Mouse (Mus musculus): ENCODE measurements around the gene Gm5767. TPM values are rescaled to one million over a fixed set of nuclear protein-coding genes. Genes with fewer than 3 reads are reported as not detected.
"Not testable (repeated sequence)": the region's sequence is repeated elsewhere in the genome, so short reads cannot be mapped to it uniquely, and the experiment has no call there.

Gm5767 gene
- polyA plus RNA-seq, 1 experiment from 2014 or later, result not detected

GRCm38 (mm10) chr16:8717744-8718143 is 37.2 kb downstream of the Gm5767 start:
- no peak overlapping the region for H3K9ac ChIP-seq
- WGBS, result 94% methylated on average over 10 of the region's 10 CpGs

DNA sequence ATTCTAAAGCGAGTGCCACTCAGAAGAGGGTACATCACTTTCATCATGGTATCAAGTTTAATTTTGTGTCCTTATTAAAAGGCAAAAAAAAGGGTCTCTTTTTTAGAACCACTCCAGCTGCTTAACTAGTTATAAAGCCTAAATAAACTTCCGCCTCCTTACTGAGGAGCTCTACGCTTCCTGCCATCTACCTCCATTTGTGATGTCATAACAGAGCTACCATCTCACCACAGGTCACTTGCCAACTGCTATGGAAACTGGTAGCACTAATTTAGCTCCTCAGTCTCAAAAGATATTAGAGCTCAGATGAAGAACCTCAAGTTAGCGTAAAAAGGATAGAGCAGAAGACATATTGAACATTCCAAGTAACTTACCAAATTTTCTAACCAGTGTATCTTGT is 39.9 kb downstream of the Gm5767 start:
- 0 out of 2 replicates have a peak, but pooled peaks cover 4% of the 10 kb centered on the region for H3K4me1 ChIP-seq
- H3K4me3 ChIP-seq, result no peak overlapping the region
- H3K27ac ChIP-seq, result no peak overlapping the region
- H3K9ac ChIP-seq, result no peak overlapping the region
- ATAC-seq, result no peak
- H3K27me3 ChIP-seq, result no peaks in the 10 kb centered on the region
- 97% methylated on average over 4 of the region's 4 CpGs for WGBS
- H3K9me3 ChIP-seq (replicated peaks), result no peaks in the 10 kb centered on the region
- peaks cover 10% of the 10 kb centered on the region for H3K36me3 ChIP-seq (ENCODE audit: poor library complexity, severe bottlenecking)
- no peak overlapping the region for H3K4me2 ChIP-seq

More at GRCm38 (mm10) chr16:8717744-8718143, 37.2 kb downstream of the Gm5767 start:
- Histone ChIP-seq H3K27ac (no peak overlapping the region), H3K4me3 (no peak overlapping the region), H3K4me2 (no peak overlapping the region), H3K27me3 (no peaks in the 10 kb centered on the region), H3K36me3 (ENCODE audit: poor library complexity, severe bottlenecking) (peaks cover 35% of the 10 kb centered on the region), H3K9me3 (replicated peaks) (no peaks in the 10 kb centered on the region), H3K4me1 (0 out of 2 replicates have a peak, but pooled peaks cover 4% of the 10 kb centered on the region)
- no peak for ATAC-seq

DNA sequence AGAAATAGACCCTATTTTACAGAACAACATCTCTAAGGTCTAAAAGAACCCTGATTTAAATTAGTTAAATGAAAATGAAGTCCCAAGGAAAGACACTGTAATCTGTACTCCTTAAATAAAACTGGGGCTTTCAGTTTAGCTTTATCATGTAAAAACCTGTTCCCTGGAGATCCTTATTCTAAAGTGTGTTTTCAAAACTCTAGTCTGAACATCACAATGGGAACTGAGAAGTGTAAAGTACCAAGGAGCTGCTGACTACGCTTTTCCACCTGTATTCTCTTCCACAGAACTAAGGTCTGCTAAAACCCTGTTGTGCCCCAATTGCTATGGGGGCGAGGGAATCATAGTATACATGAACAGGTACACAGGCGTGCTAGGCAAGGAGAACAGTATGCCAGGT is 43.5 kb downstream of the Gm5767 start:
- no peak overlapping the region for H3K27ac ChIP-seq
- no peak overlapping the region for H3K4me3 ChIP-seq
- H3K36me3 ChIP-seq (ENCODE audit: poor library complexity, severe bottlenecking), result no peaks in the 10 kb centered on the region
- no peaks in the 10 kb centered on the region for H3K9me3 ChIP-seq (replicated peaks)
- 82% methylated on average over 3 of the region's 3 CpGs for WGBS
- ATAC-seq, result no peak
- no peak overlapping the region for H3K4me2 ChIP-seq
- peaks cover 8% of the 10 kb centered on the region; the same call in 1 of the 2 replicates for H3K4me1 ChIP-seq
- H3K9ac ChIP-seq, result no peak overlapping the region
- no peaks in the 10 kb centered on the region for H3K27me3 ChIP-seq

- WGBS, result 96% methylated on average over 2 of the region's 2 CpGs
- no peak for ATAC-seq
Measured at GRCm38 (mm10) chr16:8725807-8726206, 45.2 kb downstream of the Gm5767 start.

GRCm38 (mm10) chr16:8728111-8728748 is 47.7 kb downstream of the Gm5767 start:
- H3K27me3 ChIP-seq, result no peaks in the 10 kb centered on the region
- H3K9me3 ChIP-seq (replicated peaks), result no peaks in the 10 kb centered on the region
- H3K9ac ChIP-seq, result no peak overlapping the region
- peak; percentile 16; the same call in 1 of the 2 replicates for ATAC-seq
- H3K4me1 ChIP-seq, result peaks cover 18% of the 10 kb centered on the region; the same call in 1 of the 2 replicates
- no peak overlapping the region for H3K4me2 ChIP-seq
- WGBS, result 84% methylated on average over 5 of the region's 5 CpGs
- H3K36me3 ChIP-seq (ENCODE audit: poor library complexity, severe bottlenecking), result no peaks in the 10 kb centered on the region
- H3K27ac ChIP-seq, result no peak overlapping the region
- H3K4me3 ChIP-seq, result no peak overlapping the region

More at GRCm38 (mm10) chr16:8725807-8726206, 45.2 kb downstream of the Gm5767 start:
- Histone ChIP-seq H3K27ac (no peak overlapping the region), H3K4me3 (no peak overlapping the region), H3K27me3 (no peaks in the 10 kb centered on the region), H3K9me3 (replicated peaks) (no peaks in the 10 kb centered on the region), H3K4me2 (no peak overlapping the region), H3K9ac (no peak overlapping the region), H3K4me1 (peaks cover 13% of the 10 kb centered on the region; the same call in 1 of the 2 replicates), H3K36me3 (ENCODE audit: poor library complexity, severe bottlenecking) (no peaks in the 10 kb centered on the region)

DNA sequence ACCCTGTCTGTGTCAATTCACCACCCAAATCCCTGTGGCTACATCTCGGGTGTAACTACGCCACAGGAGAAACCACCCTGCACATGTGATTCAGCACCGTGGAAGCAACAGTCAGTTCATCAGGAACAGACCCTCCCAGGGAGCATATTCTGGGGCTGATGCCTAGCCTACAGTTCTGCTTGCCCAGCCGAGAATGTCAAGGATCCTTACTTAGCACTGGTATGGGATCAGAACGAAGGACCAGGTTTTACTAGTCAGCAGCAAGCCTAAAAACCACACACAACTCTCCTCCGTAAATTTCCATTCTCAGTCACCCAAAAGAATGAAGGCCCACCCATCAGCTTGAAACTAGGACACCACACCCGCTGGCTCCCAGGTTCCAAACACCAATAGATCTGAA is 51.1 kb downstream of the Gm5767 start:
- ATAC-seq, result no peak
- Histone ChIP-seq H3K9me3 (replicated peaks) (no peaks in the 10 kb centered on the region), H3K4me1 (peaks cover 45% of the 10 kb centered on the region), H3K4me3 (no peak overlapping the region), H3K27ac (no peak overlapping the region), H3K4me2 (no peak overlapping the region), H3K9ac (no peak overlapping the region), H3K27me3 (no peaks in the 10 kb centered on the region), H3K36me3 (ENCODE audit: poor library complexity, severe bottlenecking) (no peaks in the 10 kb centered on the region)
- WGBS, result 90% methylated on average over 7 of the region's 7 CpGs

DNA sequence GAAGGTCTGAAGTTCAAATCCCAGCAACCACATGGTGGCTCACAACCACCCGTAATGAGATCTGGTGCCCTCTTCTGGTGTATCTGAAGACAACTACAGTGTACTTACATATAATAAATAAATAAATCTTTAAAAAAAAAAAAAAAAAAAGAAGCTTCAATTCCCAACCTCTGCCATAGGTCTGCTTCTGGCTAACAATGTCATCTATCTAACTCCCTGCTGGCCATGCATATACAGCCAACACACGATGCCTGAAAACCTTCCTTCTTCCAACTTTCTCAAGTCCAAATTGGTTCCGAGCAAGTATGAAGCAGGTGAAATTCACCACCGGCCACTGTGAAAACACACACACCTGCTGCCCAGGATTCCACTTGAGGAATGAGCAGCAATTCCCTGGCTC is 51.9 kb downstream of the Gm5767 start:
- not testable (repeated sequence) for H3K9me3 ChIP-seq (replicated peaks); H3K4me2 ChIP-seq; H3K27ac ChIP-seq; H3K36me3 ChIP-seq (ENCODE audit: poor library complexity, severe bottlenecking); ATAC-seq; H3K9ac ChIP-seq; H3K4me3 ChIP-seq; H3K27me3 ChIP-seq
- H3K4me1 ChIP-seq, result peaks cover 53% of the 10 kb centered on the region
- WGBS, result 91% methylated on average over 4 of the region's 4 CpGs

Other genes starting within 250 kb of the Gm5767 start
- 28.9 and 31.6 TPM in 2 replicates for gene Mettl22, start 210.0 kb upstream of the Gm5767 start, polyA plus RNA-seq (2015; fragmentation: Nextera tagmentation; extraction: Ambion mirVana)
- gene Abat, start 167.3 kb upstream of the Gm5767 start, polyA plus RNA-seq (2015; fragmentation: Nextera tagmentation; extraction: Ambion mirVana), result 42.7 and 47.7 TPM in 2 replicates
- gene Pmm2, start 43.1 kb upstream of the Gm5767 start, polyA plus RNA-seq (2015; fragmentation: Nextera tagmentation; extraction: Ambion mirVana), result 50.8 and 55.3 TPM in 2 replicates
- gene Tmem186, start 43.1 kb upstream of the Gm5767 start, polyA plus RNA-seq (2015; fragmentation: Nextera tagmentation; extraction: Ambion mirVana), result 22.9 and 26.9 TPM in 2 replicates
- 190 and 211 TPM in 2 replicates for gene Carhsp1, start 8.6 kb upstream of the Gm5767 start, polyA plus RNA-seq (2015; fragmentation: Nextera tagmentation; extraction: Ambion mirVana)
- gene Usp7, start 111.5 kb downstream of the Gm5767 start, polyA plus RNA-seq (2015; fragmentation: Nextera tagmentation; extraction: Ambion mirVana), result 29.6 and 42.3 TPM in 2 replicates
- 26.3 and 27.4 TPM in 2 replicates for gene 1810013L24Rik, start 149.3 kb downstream of the Gm5767 start, polyA plus RNA-seq (2015; fragmentation: Nextera tagmentation; extraction: Ambion mirVana)